Comparison of ENCODE assay signal across 26 mouse cellular contexts in genomic region chr2:3180550-3180949, GRCm38 (mm10).
DNase-seq lines count a peak whose midpoint lies in the region; ATAC-seq and TF ChIP-seq lines count a peak whose summit lies in the region.
"Had no signal": no experiment of that assay in that cellular context is flagged by ENCODE, and none has a peak within 500 bp of the region (broad histone marks: within the 10 kb centered on the region; RNA-seq: fewer than 3 reads in every experiment).

No protein-coding gene starts in this region.

- DNase-seq in heart, embryonic 10.5 days (ENCODE audit: low spot score) = no peak
- DNase-seq in heart, adult 8-10 months (ENCODE audit: low spot score) = no peak
- DNase-seq in kidney, postnatal 0 days (ENCODE audit: low spot score) = no peak
- DNase-seq in kidney, postnatal 10 days = no peak
- peak; percentile 69 for DNase-seq in midbrain, embryonic 11.5 days (ENCODE audit: low spot score, missing footprints)
- DNase-seq in midbrain, embryonic 14.5 days = no peak
- DNase-seq: adrenal gland, postnatal 14 days; cerebellum, adult 11 months; cerebellum, adult 9-11 months; gastrocnemius, postnatal 14 days; heart, postnatal 36 days; kidney, adult 18-20 months; kidney, postnatal 25 days; layer of hippocampus, adult 9-11 months; liver; lung, postnatal 14 days; right cerebral cortex, adult 18-20 months; thymus, postnatal 14 days had no signal

- no peak overlapping the region for H3K4me2 ChIP-seq in kidney, postnatal 0 days (ENCODE audit: low read length)
- no peak overlapping the region for H3K4me2 ChIP-seq in midbrain, embryonic 11.5 days
- H3K4me2 ChIP-seq in midbrain, embryonic 14.5 days (ENCODE audit: low read length) = no peak overlapping the region
- no peak overlapping the region for H3K4me2 ChIP-seq in hindbrain, embryonic 13.5 days
- H3K4me2 ChIP-seq: embryonic facial prominence, embryonic 15.5 days; heart, embryonic 11.5 days; hindbrain, embryonic 12.5 days had no signal

- peaks cover 43% of the 10 kb centered on the region for H3K4me1 ChIP-seq in heart, embryonic 10.5 days
- H3K4me1 ChIP-seq in kidney, postnatal 0 days (replicated peaks; ENCODE audit: insufficient read depth, low read length) = no peaks in the 10 kb centered on the region
- no peaks in the 10 kb centered on the region; the same call in 1 of the 2 replicates for H3K4me1 ChIP-seq in midbrain, embryonic 11.5 days (ENCODE audit: control insufficient read depth, insufficient read depth, low read length)
- no peaks in the 10 kb centered on the region for H3K4me1 ChIP-seq in midbrain, embryonic 14.5 days (ENCODE audit: control insufficient read depth, insufficient read depth, low read length)
- H3K4me1 ChIP-seq in small intestine, adult 2 months (ENCODE audit: control insufficient read depth, insufficient read depth, insufficient read length, low read length) = no peaks in the 10 kb centered on the region
- H3K4me1 ChIP-seq in hindbrain, embryonic 13.5 days (replicated peaks) = peaks cover 20% of the 10 kb centered on the region
- H3K4me1 ChIP-seq: hindbrain, embryonic 12.5 days had no signal

- H3K27ac ChIP-seq in heart, embryonic 10.5 days = peak overlapping the region; percentile 56; the same call in 1 of the 2 replicates
- no peak overlapping the region for H3K27ac ChIP-seq in kidney, postnatal 0 days
- no peak overlapping the region for H3K27ac ChIP-seq in midbrain, embryonic 11.5 days (ENCODE audit: low read depth, low read length)
- H3K27ac ChIP-seq in midbrain, embryonic 14.5 days (replicated peaks; ENCODE audit: low read depth, low read length) = no peak overlapping the region
- peak overlapping the region; percentile 12; the same call in 1 of the 2 replicates for H3K27ac ChIP-seq in small intestine, adult 2 months (ENCODE audit: insufficient read depth, low read depth, low read length)
- no peak overlapping the region for H3K27ac ChIP-seq in hindbrain, embryonic 13.5 days
- H3K27ac ChIP-seq: embryonic facial prominence, embryonic 15.5 days; hindbrain, embryonic 12.5 days; liver, embryonic 14.5 days had no signal

- 62% methylated on average over 4 of the region's 4 CpGs for WGBS in heart, embryonic 10.5 days
- WGBS in kidney, postnatal 0 days = 53% methylated on average over 4 of the region's 4 CpGs
- WGBS in midbrain, embryonic 11.5 days = 90% methylated on average over 4 of the region's 4 CpGs
- WGBS in midbrain, embryonic 14.5 days = 95% methylated on average over 4 of the region's 4 CpGs
- 69% methylated on average over 4 of the region's 4 CpGs for WGBS in small intestine, adult 2 months
- 75% methylated on average over 4 of the region's 4 CpGs for WGBS in hindbrain, embryonic 13.5 days

- peaks cover 20% of the 10 kb centered on the region; the same call in 1 of the 2 replicates for H3K36me3 ChIP-seq in heart, embryonic 10.5 days
- H3K36me3 ChIP-seq in kidney, postnatal 0 days (ENCODE audit: insufficient read depth, low read length) = 0 out of 2 replicates have a peak, but pooled peaks cover 3% of the 10 kb centered on the region
- no peaks in the 10 kb centered on the region for H3K36me3 ChIP-seq in midbrain, embryonic 11.5 days (ENCODE audit: control insufficient read depth, insufficient read depth, low read length)
- peaks cover 24% of the 10 kb centered on the region; the same call in 1 of the 2 replicates for H3K36me3 ChIP-seq in midbrain, embryonic 14.5 days (ENCODE audit: control insufficient read depth, insufficient read depth, low read length)
- H3K36me3 ChIP-seq in small intestine, adult 2 months (ENCODE audit: control insufficient read depth, insufficient read depth, low read length) = no peaks in the 10 kb centered on the region
- peaks cover 17% of the 10 kb centered on the region for H3K36me3 ChIP-seq in hindbrain, embryonic 13.5 days
- H3K36me3 ChIP-seq: embryonic facial prominence, embryonic 15.5 days had no signal

- H3K27me3 ChIP-seq in heart, embryonic 10.5 days (ENCODE audit: insufficient read depth, poor library complexity, severe bottlenecking) = no peaks in the 10 kb centered on the region
- H3K27me3 ChIP-seq in kidney, postnatal 0 days (ENCODE audit: insufficient read depth, low read length) = no peaks in the 10 kb centered on the region
- no peaks in the 10 kb centered on the region for H3K27me3 ChIP-seq in midbrain, embryonic 11.5 days (ENCODE audit: control insufficient read depth, insufficient read depth, low read length)
- H3K27me3 ChIP-seq in midbrain, embryonic 14.5 days (ENCODE audit: control insufficient read depth, insufficient read depth, low read length) = no peaks in the 10 kb centered on the region
- no peaks in the 10 kb centered on the region for H3K27me3 ChIP-seq in small intestine, adult 2 months (ENCODE audit: control insufficient read depth, insufficient read depth, low read length)
- H3K27me3 ChIP-seq in hindbrain, embryonic 13.5 days = no peaks in the 10 kb centered on the region
- H3K27me3 ChIP-seq: embryonic facial prominence, embryonic 15.5 days; hindbrain, embryonic 12.5 days had no signal

- TF ChIP-seq POLR2A in small intestine, adult 2 months (IDR thresholded peaks at IDR 0.05; ENCODE audit: low read depth, low read length) = no peak

- H3K9ac ChIP-seq in kidney, postnatal 0 days (ENCODE audit: low read depth, low read length) = no peak overlapping the region
- H3K9ac ChIP-seq in midbrain, embryonic 11.5 days (ENCODE audit: low read length) = no peak overlapping the region
- H3K9ac ChIP-seq in midbrain, embryonic 14.5 days (replicated peaks; ENCODE audit: low read length) = no peak overlapping the region
- no peak overlapping the region for H3K9ac ChIP-seq in hindbrain, embryonic 13.5 days
- H3K9ac ChIP-seq: embryonic facial prominence, embryonic 15.5 days; hindbrain, embryonic 12.5 days; liver, embryonic 14.5 days had no signal

- ATAC-seq in kidney, postnatal 0 days (replicated peaks; ENCODE audit: low FRiP score, low read depth) = 0 out of 2 replicates have a peak, but pooled peaks have one; percentile 40
- ATAC-seq in midbrain, embryonic 11.5 days (ENCODE audit: low FRiP score) = no peak
- no peak for ATAC-seq in midbrain, embryonic 14.5 days (ENCODE audit: low FRiP score, low TSS enrichment)
- ATAC-seq in hindbrain, embryonic 13.5 days (ENCODE audit: low FRiP score) = no peak
- ATAC-seq: forebrain, embryonic 14.5 days; midbrain, embryonic 16.5 days had no signal

- H3K9me3 ChIP-seq in heart, embryonic 10.5 days = no peaks in the 10 kb centered on the region
- no peaks in the 10 kb centered on the region for H3K9me3 ChIP-seq in kidney, postnatal 0 days (replicated peaks; ENCODE audit: low read length)
- no peaks in the 10 kb centered on the region for H3K9me3 ChIP-seq in midbrain, embryonic 11.5 days (ENCODE audit: control insufficient read depth, low read length)
- H3K9me3 ChIP-seq in midbrain, embryonic 14.5 days (ENCODE audit: control insufficient read depth, low read length) = no peaks in the 10 kb centered on the region
- no peaks in the 10 kb centered on the region for H3K9me3 ChIP-seq in hindbrain, embryonic 13.5 days
- H3K9me3 ChIP-seq: embryonic facial prominence, embryonic 15.5 days; hindbrain, embryonic 12.5 days had no signal

- H3K4me3 ChIP-seq in heart, embryonic 10.5 days = no peak overlapping the region
- H3K4me3 ChIP-seq in kidney, postnatal 0 days (replicated peaks; ENCODE audit: low read depth, low read length) = no peak overlapping the region
- H3K4me3 ChIP-seq in midbrain, embryonic 11.5 days (ENCODE audit: low read depth, low read length) = no peak overlapping the region
- no peak overlapping the region for H3K4me3 ChIP-seq in midbrain, embryonic 14.5 days (replicated peaks; ENCODE audit: low read depth, low read length)
- no peak overlapping the region for H3K4me3 ChIP-seq in small intestine, adult 2 months (ENCODE audit: low read depth, low read length)
- H3K4me3 ChIP-seq in hindbrain, embryonic 13.5 days = no peak overlapping the region
- H3K4me3 ChIP-seq: embryonic facial prominence, embryonic 15.5 days; hindbrain, embryonic 12.5 days had no signal

- TF ChIP-seq CTCF in kidney, postnatal 0 days (IDR thresholded peaks at IDR 0.05; ENCODE audit: low read depth) = no peak
- TF ChIP-seq CTCF in small intestine, adult 2 months (IDR thresholded peaks at IDR 0.05; ENCODE audit: extremely low read depth, insufficient read length, insufficient replicate concordance, low read depth, low read length) = no peak

Comparison
In these comparisons a context has a peak if more than half of its experiments do, and no peak if none do; other contexts are left out.
1. H3K27ac ChIP-seq: peak in heart, embryonic 10.5 days (single experiment) and small intestine, adult 2 months (single experiment); none in kidney, postnatal 0 days (single experiment), midbrain, embryonic 11.5 days (single experiment), midbrain, embryonic 14.5 days (single experiment) and hindbrain, embryonic 13.5 days (single experiment).